Mouse (Mus musculus): Measurements from ENCODE around the gene Ptprc. TPM values are rescaled to one million over a fixed set of nuclear protein-coding genes. Genes with fewer than 3 reads are reported as not detected.

Ptprc gene
- total RNA-seq, 2 experiments from 2014 or later = 2.4 to 2.6 TPM

DNA sequence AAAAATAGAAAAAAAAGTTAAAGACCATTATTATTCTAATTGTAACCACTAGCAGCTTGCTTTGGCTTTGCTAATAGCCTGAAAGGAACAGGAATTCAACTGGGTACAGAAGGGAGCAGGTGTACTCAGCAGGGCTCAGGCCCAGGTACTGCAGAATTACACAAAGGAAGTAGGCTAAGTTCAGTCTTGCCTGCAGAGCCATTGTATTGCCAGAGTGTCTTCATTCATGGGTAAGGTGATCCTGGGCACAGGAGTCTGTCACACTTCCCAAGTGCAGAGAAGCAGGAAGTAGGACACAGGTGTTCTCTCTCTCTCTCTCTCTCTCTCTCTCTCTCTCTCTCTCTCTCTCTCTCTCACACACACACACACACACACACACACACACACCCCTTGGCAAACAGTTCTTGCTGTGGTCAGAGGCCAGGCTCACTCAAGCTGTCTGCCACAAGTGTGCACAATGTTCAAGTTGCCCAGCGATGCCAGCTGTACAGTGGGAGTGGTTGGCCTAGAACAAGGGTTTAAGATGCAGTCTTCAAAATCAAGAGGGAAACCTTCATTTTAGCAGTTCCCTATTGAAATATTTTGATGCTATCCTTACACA is 21.2 kb downstream of the Ptprc start:
- intact Hi-C loops (cut with DNase I) = no loop called here

DNA sequence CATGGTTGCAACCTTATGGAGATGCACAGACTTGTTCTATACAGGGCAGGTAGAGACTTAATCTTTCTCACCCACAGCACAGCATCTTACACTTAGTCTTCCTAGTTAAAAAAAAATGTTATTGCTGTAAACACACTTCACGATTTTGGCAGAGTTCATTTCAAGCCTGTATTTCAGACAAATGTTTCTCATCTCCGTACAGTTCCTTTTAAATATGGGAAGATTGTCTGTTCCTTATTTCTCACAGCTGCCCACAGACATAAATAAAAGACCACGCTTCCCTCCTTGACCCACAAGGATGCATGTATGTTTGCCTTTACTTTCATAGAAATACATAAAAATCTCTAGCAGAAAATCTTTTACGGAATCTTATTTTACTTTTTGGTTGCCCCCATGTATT is 22.4 kb downstream of the Ptprc start:
- DNase-seq (ENCODE audit: low spot score in 2 of 2) = no peak
- intact Hi-C loops (cut with DNase I) = no loop called here

More for the DNA sequence above, 21.2 kb downstream of the Ptprc start:
- no peak for DNase-seq (ENCODE audit: low spot score in 2 of 2)

DNA sequence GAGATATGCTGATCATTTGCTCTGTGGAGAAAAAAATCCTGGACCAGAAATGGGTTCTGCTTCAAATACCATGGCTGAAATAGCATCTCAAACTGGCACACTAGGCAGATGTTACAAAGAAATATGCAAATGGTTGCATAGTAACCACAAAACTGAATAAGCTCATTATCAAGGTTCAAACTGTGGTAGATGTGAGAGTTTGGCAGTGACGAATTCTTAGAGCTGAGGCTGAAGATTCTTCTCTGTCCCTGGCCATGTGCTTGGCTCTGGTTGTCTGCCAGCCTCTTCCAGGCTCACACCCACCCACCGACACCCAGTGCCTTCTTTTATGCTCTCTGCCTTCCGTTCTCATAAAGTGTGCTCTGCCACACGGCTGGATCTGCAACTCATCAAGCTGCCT is 26.7 kb downstream of the Ptprc start:
- peak; percentile 72 to 96 for DNase-seq (ENCODE audit: low spot score in 2 of 2)
- intact Hi-C loops (cut with DNase I) = loop anchor here (1.0 to 10.0 kb wide), 3 partner anchors 42 to 140 kb away; no protein-coding TSS in a partner anchor

DNA sequence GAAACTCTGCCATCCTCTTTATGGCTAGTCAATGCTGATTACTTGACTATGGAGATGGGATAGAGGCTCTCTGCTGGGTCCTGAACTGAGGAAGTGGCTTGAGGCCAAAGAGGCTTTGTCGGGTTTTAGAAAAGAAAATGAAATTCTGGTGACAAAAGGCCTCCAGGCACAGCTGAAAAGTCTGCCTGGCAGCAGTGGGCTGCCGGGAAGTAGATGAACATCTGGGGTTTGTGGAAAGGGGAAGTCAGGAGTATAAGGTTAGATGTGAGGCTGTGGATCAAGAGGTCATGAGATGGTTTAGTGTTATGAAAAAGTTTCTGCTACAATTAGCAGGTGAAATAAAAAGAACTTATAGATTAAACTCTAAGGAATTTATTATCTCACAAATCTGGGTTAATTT is 29.9 kb downstream of the Ptprc start:
- DNase-seq (ENCODE audit: low spot score in 2 of 2) = no peak
- intact Hi-C loops (cut with DNase I) = loop anchor here (10.0 kb wide), 1 partner anchor 109 kb away; no protein-coding TSS in a partner anchor

DNA sequence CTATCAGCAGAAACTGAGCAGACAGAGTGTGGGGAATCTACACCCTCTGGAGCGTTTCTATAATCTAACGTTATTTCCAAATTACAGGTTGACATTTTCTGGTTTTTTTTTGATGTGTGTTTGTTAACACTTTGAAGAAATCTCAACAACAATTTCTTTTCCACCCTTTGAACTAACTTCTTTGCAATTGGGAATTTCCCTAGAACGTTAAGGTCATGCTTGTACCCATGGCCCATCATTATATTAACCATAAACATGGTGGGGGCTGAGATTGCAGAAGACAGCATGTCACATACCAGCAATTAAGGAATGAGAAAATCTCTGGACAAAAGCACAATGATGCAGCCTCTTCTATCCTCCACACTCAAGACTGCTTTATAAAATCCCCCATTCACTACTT is 30.4 kb downstream of the Ptprc start:
- DNase-seq (ENCODE audit: low spot score in 2 of 2) = no peak
- intact Hi-C loops (cut with DNase I) = loop anchor here (10.0 kb wide), 1 partner anchor 110 kb away; no protein-coding TSS in a partner anchor

DNA sequence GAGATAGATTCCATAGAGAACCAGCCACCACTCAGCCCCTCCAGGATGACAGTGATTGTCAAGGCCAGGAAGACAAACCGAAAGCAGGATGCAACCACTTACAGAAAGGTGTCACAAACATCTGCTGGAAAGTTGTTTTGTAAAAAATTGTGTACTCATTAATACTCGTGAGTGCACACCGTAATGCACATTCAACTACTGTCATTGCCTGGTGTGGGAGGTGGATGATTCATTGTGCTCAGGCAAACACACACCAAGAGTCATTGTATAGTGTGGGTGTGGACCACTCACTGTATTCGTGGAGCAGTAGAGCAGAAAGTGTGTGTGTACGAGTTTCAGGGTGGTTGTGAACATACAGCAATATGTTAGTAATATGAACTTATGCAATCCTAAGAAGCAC is 31.1 kb downstream of the Ptprc start:
- peak in 1 of 2 experiments; percentile 43 for DNase-seq (ENCODE audit: low spot score in 2 of 2)

DNA sequence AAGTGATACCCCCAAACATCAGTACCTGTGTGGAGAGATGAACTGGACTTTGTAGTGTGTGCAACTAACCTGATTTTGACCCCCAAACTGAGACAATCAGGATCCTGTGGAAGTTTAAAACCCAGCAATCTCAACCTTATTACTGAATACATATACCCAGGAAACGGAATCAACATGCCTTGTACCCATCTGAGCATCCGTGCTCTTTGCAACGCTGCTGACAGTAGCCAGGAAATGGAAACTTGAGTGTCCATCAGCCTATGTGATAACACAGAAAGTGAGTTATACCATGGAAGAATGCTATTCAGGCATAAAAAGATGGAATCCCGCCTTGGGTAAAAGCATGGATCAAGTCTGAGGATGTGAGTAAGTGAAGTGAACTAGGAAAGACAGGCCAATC is 34.7 kb downstream of the Ptprc start:
- intact Hi-C loops (cut with DNase I) = loop anchor here (10.0 kb wide), 1 partner anchor 114 kb away; no protein-coding TSS in a partner anchor

More for the DNA sequence above, 31.1 kb downstream of the Ptprc start:
- intact Hi-C loops (cut with DNase I) = loop anchor here (10.0 kb wide), 1 partner anchor 110 kb away; no protein-coding TSS in a partner anchor

DNA sequence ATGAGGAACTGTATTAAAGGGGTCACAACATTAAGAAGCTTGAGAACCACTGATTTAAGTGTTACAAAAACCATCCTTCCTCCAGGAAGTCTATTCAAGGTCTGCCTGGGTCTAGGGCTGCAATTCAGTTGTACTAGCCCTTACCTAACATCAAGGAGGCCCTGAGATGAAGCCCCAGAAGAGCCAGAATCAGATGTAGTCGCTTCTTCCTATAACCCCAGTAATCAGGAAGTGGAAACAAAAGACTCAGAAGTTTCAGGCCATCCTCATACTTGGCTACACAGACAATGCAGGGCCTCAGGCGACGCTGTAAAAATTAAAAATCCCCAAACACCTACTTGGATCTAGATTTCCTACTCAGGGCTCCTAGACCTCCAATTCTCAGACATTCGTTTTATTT is 37.8 kb downstream of the Ptprc start:
- intact Hi-C loops (cut with DNase I) = loop anchor here (10.0 kb wide), 3 partner anchors 477 to 1207 kb away; no protein-coding TSS in a partner anchor
- DNase-seq (ENCODE audit: low spot score in 2 of 2) = no peak

More for the DNA sequence above, 34.7 kb downstream of the Ptprc start:
- DNase-seq (ENCODE audit: low spot score in 2 of 2) = no peak

DNA sequence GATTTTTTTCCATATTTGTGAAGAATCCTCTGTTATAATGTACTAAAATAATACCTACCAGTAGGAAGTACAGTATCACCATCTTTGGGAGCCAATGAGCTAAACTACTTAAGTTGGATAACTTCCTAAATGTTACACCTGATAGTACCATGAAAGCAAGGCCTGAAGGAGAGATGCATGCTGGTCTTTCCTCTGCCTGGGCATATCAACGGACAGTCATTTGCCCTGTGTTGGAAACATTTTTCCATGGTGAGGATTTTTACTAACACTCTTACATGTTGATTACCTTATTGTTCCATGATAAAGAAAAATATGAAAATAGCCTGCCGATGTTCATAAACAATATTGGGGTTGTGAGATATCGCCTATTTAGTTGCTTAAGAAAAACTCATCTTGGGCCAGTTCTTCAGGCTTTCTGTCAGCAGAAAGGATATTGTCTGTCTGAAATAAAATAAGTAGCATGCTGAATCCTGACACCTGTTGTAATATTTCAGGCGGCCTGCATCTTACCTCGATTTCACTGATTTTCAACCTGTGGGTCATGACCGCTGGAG is 38.4 kb downstream of the Ptprc start:
- intact Hi-C loops (cut with DNase I) = loop anchor here (10.0 kb wide), 3 partner anchors 478 to 1208 kb away; no protein-coding TSS in a partner anchor

DNA sequence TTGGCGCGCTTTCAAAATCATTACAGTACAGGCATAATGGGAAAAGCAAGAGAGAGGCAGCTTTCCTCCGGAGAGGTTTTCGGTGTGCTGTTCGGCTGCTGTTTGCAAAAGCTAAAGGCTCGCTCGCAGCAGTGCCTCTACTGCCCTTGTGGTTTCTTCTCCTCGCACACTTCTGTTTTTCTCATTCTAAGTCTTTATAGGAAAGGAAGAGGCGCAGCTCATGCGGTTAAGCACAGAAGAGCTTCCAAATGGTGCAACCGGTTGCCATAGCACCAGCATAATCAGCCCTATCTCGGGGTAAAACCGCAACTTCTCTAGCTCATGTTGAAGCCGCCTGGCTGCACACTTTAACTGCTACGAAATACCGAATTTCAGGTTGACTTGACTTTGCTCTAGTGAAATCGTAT is 39.1 kb downstream of the Ptprc start:
- intact Hi-C loops (cut with DNase I) = loop anchor here (10.0 kb wide), 3 partner anchors 478 to 1208 kb away; no protein-coding TSS in a partner anchor
- peak; percentile 79 to 89 for DNase-seq (ENCODE audit: low spot score in 2 of 2)

More for the DNA sequence above, 38.4 kb downstream of the Ptprc start:
- no peak for DNase-seq (ENCODE audit: low spot score in 2 of 2)

DNA sequence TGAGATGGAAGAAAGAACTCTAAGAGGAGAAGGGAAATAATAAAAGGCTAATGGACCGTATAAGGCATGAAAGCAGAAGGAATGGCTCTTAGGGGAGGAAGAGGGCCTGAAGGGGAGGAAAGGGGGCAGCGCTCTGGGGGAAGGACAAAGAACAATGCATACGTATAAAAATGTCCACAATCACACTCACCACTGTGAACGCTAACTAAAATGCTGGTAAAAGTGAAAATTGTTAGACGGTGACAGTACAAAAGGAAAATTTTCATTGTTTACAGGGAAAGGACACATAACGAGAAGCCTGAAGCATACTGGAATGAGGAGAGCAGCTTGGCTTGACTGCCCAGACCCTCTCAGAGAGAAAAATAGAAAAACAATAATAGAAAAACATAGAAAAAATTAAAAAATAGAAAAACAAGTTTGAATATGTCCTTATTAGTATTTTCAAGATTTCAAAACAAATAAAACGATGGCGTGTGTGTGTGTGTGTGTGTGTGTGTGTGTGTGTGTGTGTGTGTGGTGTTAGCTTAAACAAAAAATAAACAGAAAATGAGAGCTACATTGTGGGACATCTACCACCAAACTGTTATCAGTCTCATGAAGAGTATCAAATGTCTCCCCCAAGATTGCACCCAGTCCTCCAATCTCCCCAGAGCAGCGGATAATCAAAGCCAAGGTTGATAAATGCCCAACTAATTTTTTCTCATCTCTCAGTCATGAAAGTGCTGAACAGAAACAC is 39.7 kb downstream of the Ptprc start:
- DNase-seq (ENCODE audit: low spot score in 2 of 2) = no peak

DNA sequence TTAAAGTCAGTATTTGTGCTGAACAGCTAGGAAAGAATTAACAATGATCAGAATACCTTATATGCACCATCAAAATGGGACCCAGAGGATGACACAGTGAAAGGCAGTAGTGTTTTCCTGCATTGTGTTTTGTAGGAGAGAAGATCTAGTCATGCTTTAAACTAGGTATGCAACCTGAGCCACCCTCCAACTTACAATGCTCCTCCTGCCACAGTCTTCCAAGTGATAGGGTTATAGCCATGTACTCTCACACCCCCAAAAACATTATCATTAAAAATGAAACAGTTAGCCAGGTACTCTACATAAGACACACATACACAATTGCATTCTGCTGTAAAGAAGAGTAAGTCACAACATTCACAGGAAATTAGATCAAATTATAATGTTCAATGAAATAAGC is 40.4 kb downstream of the Ptprc start:
- intact Hi-C loops (cut with DNase I) = loop anchor here (10.0 kb wide), 3 partner anchors 480 to 1210 kb away; no protein-coding TSS in a partner anchor
- DNase-seq (ENCODE audit: low spot score in 2 of 2) = no peak

More for the DNA sequence above, 39.7 kb downstream of the Ptprc start:
- intact Hi-C loops (cut with DNase I) = loop anchor here (10.0 kb wide), 3 partner anchors 479 to 1209 kb away; no protein-coding TSS in a partner anchor

DNA sequence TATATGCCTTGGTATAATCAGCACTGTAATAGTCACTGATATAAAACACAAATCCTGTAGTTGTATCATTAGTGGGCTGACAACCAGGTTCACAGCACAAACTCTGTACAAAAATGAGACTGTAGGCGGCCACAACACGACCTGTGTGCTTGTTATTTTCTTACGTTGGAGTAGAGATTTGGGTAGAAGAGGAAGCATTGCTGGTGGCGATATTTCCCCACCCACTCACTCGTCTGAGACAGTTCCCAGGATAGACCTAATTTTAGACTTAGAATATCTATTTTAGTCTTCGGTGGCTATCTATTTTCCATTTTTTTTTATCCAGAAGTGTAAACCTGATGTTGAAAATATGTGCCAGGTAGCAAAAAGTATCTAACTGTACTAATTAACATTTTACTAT is 41.2 kb downstream of the Ptprc start:
- DNase-seq (ENCODE audit: low spot score in 2 of 2) = no peak
- intact Hi-C loops (cut with DNase I) = loop anchor here (5.0 to 10.0 kb wide), 5 partner anchors 480 to 1210 kb away; no protein-coding TSS in a partner anchor

DNA sequence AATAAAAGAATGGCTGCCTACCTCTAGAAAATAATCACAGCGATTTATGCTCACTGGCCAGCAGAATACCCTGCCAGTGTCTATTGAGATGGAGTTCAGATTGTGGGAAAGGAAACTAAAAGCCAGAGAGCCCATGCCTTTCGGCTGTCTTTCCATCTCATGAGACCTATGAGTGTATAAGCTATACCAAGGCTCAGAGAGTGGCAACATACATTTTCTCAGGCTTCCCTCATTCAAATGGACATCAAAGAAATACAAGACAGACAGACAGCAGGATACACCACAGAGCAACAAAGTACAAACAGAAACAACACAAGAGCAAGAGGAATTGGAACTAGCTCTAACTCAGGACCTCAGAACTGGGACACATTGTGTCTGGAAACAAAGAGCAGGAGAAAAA is 43.8 kb downstream of the Ptprc start:
- intact Hi-C loops (cut with DNase I) = loop anchor here (2.0 to 10.0 kb wide), 6 partner anchors 197 to 1213 kb away; no protein-coding TSS in a partner anchor

DNA sequence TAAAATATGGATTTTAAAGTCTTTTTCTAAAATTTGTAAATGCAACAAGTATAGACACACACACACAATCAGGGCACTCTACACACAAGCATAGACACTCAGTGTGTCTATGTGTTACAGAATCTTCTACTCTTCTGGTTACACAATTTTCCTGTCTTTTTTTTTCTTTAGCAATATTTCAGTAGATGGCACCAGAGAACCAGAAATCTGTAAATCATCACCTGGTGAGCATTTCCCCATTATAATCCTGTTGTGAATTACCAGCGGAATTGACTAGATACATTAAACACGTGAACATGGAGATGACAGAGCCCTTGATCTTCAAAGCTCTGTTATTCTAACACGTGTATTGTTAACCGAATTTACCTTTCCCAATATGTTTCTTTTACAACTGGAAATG is 45.4 kb downstream of the Ptprc start:
- intact Hi-C loops (cut with DNase I) = loop anchor here (2.0 to 10.0 kb wide), 6 partner anchors 199 to 1215 kb away; no protein-coding TSS in a partner anchor
- DNase-seq (ENCODE audit: low spot score in 2 of 2) = peak in 1 of 2 experiments; percentile 24

More for the DNA sequence above, 43.8 kb downstream of the Ptprc start:
- no peak for DNase-seq (ENCODE audit: low spot score in 2 of 2)

DNA sequence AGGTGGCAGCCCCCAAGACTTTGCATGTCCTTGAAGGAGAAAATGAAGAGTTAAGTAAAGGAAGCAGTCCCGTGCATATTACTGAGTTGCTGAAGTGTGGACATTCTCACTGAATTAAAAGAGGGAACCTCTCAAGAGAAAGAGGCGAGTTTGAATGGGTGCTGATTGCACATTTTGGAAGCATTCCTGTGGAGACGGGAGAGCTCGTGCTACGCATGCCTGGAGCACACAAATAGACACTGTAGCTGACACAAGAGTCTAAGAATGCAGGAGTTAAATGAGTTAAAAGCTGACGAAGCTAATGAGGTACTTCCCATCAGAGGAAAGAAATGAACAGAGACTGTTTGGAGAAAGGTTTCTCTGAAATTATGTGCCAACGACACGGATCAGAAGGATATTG is 48.7 kb downstream of the Ptprc start:
- intact Hi-C loops (cut with DNase I) = no loop called here

DNA sequence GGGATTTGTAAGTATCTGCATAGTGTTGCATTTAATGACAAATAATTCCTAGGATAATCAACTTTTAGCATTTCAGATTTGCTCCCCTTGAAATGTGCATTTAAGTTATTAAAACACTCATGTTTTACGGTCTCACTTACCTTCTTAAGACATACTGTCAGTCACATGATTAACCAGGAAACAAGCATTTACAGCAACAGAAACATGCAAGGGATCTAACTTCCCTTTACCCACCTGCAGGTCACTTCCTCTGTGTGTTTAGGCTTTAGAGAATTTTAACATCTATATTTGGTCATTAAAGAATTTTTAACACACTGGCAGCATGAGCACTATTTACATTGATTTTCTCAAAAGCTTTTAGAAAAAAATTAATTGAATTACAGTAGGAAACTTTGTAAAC is 50.2 kb downstream of the Ptprc start:
- intact Hi-C loops (cut with DNase I) = no loop called here
- no peak for DNase-seq (ENCODE audit: low spot score in 2 of 2)

More for the DNA sequence above, 48.7 kb downstream of the Ptprc start:
- peak in 1 of 2 experiments; percentile 48 for DNase-seq (ENCODE audit: low spot score in 2 of 2)

DNA sequence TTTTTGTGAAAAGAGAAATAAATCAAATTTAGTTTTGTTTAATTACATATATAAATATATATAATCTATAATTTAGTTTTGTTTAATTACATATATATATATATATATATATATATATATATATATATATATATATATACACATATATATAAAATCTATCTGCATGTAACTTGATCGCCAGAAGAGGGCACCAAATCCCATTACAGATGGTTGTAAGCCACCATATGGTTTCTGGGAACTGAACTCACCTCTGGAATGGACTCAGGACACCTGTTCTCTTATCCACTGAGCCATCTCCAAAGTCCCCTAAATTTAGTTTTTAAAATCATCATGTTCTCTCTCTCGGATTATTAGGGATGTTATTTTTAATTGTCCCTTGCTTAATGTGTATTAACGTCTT is 51.6 kb downstream of the Ptprc start:
- DNase-seq (ENCODE audit: low spot score in 2 of 2) = no peak
- intact Hi-C loops (cut with DNase I) = no loop called here

DNA sequence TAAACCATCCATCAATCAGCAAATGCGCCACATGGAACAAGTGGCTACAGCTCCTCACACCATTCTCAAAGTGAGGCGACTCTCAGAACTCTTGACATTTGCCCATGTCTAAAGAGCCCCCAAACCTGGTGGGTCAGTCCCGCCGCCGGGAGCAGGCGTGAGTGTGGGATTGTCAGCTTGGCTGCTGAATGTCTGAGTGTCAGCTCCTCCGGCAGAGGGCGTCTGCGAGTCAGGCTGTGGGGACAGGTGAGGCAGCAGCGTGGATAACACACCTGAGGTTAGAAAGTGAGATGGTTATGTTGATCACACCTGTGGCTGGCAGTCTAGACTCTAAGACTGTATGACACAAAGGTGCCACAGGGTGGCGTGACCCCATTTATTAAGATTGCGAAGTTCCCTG is 55.6 kb downstream of the Ptprc start:
- no peak for DNase-seq (ENCODE audit: low spot score in 2 of 2)
- intact Hi-C loops (cut with DNase I) = no loop called here

DNA sequence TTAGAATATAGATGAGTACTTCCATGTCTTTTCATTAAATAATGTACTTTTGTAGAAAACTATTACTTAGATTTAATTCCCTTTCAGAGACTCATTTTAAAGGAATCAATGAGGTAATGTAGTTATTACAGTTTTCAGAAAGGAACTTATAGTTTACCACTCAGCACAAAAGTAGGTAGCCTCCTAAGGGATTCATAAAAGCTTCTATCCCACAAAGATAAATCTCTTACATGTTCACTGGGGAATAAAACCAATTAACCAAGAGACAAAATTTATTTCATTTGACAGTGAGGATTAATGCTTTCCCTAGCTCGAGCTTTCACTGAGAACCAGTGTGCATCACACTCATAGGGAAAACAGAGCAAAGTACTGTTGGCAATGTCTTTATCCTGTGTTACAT is 82.3 kb downstream of the Ptprc start:
- intact Hi-C loops (cut with DNase I) = no loop called here
- no peak for DNase-seq (ENCODE audit: low spot score in 2 of 2)

Data from left cerebral cortex, postnatal 25 days (tissue).